In genomic region chr5:130089177-130089576, GRCm38 (mm10) we compare ENCODE assay signal across 12 mouse cellular contexts. TPM values are rescaled to one million over a fixed set of nuclear protein-coding genes. Genes with fewer than 3 reads are reported as not detected.
A peak's percentile ranks its signal among the peaks of the same experiment; 100 is the strongest.
DNase-seq lines count a peak whose midpoint lies in the region; ATAC-seq and TF ChIP-seq lines count a peak whose summit lies in the region.
"Had no signal": no experiment of that assay in that cellular context is flagged by ENCODE, and none has a peak within 500 bp of the region (broad histone marks: within the 10 kb centered on the region; RNA-seq: fewer than 3 reads in every experiment).

No protein-coding gene starts in this region.

- DNase-seq in kidney, postnatal 36 days = no peak
- peak; percentile 70 for DNase-seq in 416B (ENCODE audit: low read depth)
- DNase-seq in urinary bladder, adult 18-20 months (ENCODE audit: low spot score in 2 of 2) = no peak
- DNase-seq in kidney, adult 11 months = no peak
- DNase-seq in layer of hippocampus, postnatal 10 days (ENCODE audit: low spot score in 2 of 2) = no peak

- no peaks in the 10 kb centered on the region for H3K4me1 ChIP-seq in kidney, embryonic 15.5 days
- peaks cover 8% of the 10 kb centered on the region for H3K4me1 ChIP-seq in cortical plate, adult 2 months (ENCODE audit: control insufficient read depth, insufficient read depth, low read length)
- H3K4me1 ChIP-seq: forebrain, embryonic 15.5 days; midbrain, embryonic 12.5 days had no signal

- peak overlapping the region; percentile 30; the same call in 1 of the 2 replicates for H3K27ac ChIP-seq in kidney, embryonic 15.5 days
- peak overlapping the region; percentile 61 for H3K27ac ChIP-seq in cortical plate, adult 2 months (ENCODE audit: insufficient read depth, low read length)
- H3K27ac ChIP-seq: forebrain, embryonic 15.5 days; hindbrain, postnatal 0 days; midbrain, embryonic 12.5 days had no signal

- H3K4me2 ChIP-seq in kidney, embryonic 15.5 days = no peak overlapping the region
- peak overlapping the region; percentile 77 for H3K4me2 ChIP-seq in myocyte (ENCODE audit: low read depth)
- H3K4me2 ChIP-seq: forebrain, embryonic 15.5 days; heart, embryonic 11.5 days; midbrain, embryonic 12.5 days had no signal

- no peak for TF ChIP-seq CTCF in cortical plate, adult 2 months (IDR thresholded peaks at IDR 0.05; ENCODE audit: extremely low read depth, insufficient read depth, low read length)

- no peak for ATAC-seq in kidney, embryonic 15.5 days (replicated peaks; ENCODE audit: low FRiP score)
- ATAC-seq: forebrain, embryonic 15.5 days; hindbrain, postnatal 0 days had no signal

- H3K9ac ChIP-seq in kidney, embryonic 15.5 days = no peak overlapping the region
- H3K9ac ChIP-seq: forebrain, embryonic 15.5 days; midbrain, embryonic 12.5 days had no signal

- 62% methylated on average over 7 of the region's 7 CpGs for WGBS in kidney, embryonic 15.5 days

- peaks cover 4% of the 10 kb centered on the region; the same call in 1 of the 2 replicates for H3K36me3 ChIP-seq in kidney, embryonic 15.5 days
- no peaks in the 10 kb centered on the region for H3K36me3 ChIP-seq in myocyte (ENCODE audit: control insufficient read depth, insufficient read depth)

- H3ac ChIP-seq in myocyte (ENCODE audit: control insufficient read depth, insufficient read length) = no peak overlapping the region

- no peaks in the 10 kb centered on the region for H3K27me3 ChIP-seq in kidney, embryonic 15.5 days
- no peaks in the 10 kb centered on the region for H3K27me3 ChIP-seq in myocyte (ENCODE audit: control insufficient read depth, insufficient read depth, insufficient read length)
- H3K27me3 ChIP-seq: forebrain, embryonic 15.5 days; midbrain, embryonic 12.5 days had no signal

- no peak overlapping the region for H3K4me3 ChIP-seq in kidney, embryonic 15.5 days (replicated peaks)
- H3K4me3 ChIP-seq in cortical plate, adult 2 months (ENCODE audit: insufficient read depth, low read length) = no peak overlapping the region
- H3K4me3 ChIP-seq in myocyte = no peak overlapping the region
- H3K4me3 ChIP-seq: forebrain, embryonic 15.5 days; midbrain, embryonic 12.5 days had no signal

- peaks cover 9% of the 10 kb centered on the region for H3K79me2 ChIP-seq in myocyte (ENCODE audit: control insufficient read depth, insufficient read depth)

- H3K9me3 ChIP-seq in kidney, embryonic 15.5 days (replicated peaks) = no peaks in the 10 kb centered on the region
- H3K9me3 ChIP-seq: forebrain, embryonic 15.5 days; midbrain, embryonic 12.5 days had no signal

- TF ChIP-seq POLR2A in cortical plate, adult 2 months (IDR thresholded peaks at IDR 0.05; ENCODE audit: extremely low read depth, insufficient read depth, low read length) = no peak
- TF ChIP-seq POLR2A in myocyte (IDR thresholded peaks at IDR 0.05; ENCODE audit: insufficient read length, low read depth) = no peak

TF ChIP-seq in myocyte, 11 proteins besides CTCF, POLR2A, EP300 and RAD21:
- peak in 2 of 3 experiments; percentile 13 to 19 for TF ChIP-seq MYOD1 (IDR thresholded peaks at IDR 0.05; ENCODE audit: control insufficient read depth in 1 of 3, insufficient read length in 2 of 3, low read depth in 2 of 3)
- no peak for TF ChIP-seq POLR2AphosphoS2 (IDR thresholded peaks at IDR 0.05; ENCODE audit: insufficient read length, low read depth)

RNA-seq across cellular contexts. Expression of gene Tpst1, which starts 16.1 kb away (rescaled TPM):
- polyA plus RNA-seq in kidney, embryonic 15.5 days (2015; fragmentation: Nextera tagmentation; extraction: Ambion mirVana) = 67.7 and 72.5 TPM in 2 replicates
- 32.8 and 33.0 TPM in 2 replicates for polyA plus RNA-seq in cortical plate, adult 2 months (2012; rRNA removed)
- polyA plus RNA-seq in myocyte (2012; fragmentation: generic; extraction: Trizol) = 9.4 TPM
- total RNA-seq in layer of hippocampus, postnatal 10 days (2021) = 10 to 100 TPM; 41.1 to 41.8 TPM

RNA-seq across cellular contexts. Expression of gene Kctd7, which starts 55.5 kb away (rescaled TPM):
- 4.7 and 5.0 TPM in 2 replicates for polyA plus RNA-seq in kidney, embryonic 15.5 days (2015; fragmentation: Nextera tagmentation; extraction: Ambion mirVana)
- polyA plus RNA-seq in cortical plate, adult 2 months (2012; rRNA removed) = 8.0 and 8.7 TPM in 2 replicates
- 4.5 TPM for polyA plus RNA-seq in myocyte (2012; fragmentation: generic; extraction: Trizol)
- 10 to 100 TPM; 13.1 to 14.0 TPM for total RNA-seq in layer of hippocampus, postnatal 10 days (2021)
